Mouse (Mus musculus): ENCODE measurements around the gene Rnf149. TPM values are rescaled to one million over a fixed set of nuclear protein-coding genes. Genes with fewer than 3 reads are reported as not detected.
A peak's percentile ranks its signal among the peaks of the same experiment; 100 is the strongest.

The Rnf149 gene
- 22.0 and 22.6 TPM in 2 replicates for polyA plus RNA-seq (2014; fragmentation: Nextera tagmentation; extraction: Ambion mirVana)

DNA sequence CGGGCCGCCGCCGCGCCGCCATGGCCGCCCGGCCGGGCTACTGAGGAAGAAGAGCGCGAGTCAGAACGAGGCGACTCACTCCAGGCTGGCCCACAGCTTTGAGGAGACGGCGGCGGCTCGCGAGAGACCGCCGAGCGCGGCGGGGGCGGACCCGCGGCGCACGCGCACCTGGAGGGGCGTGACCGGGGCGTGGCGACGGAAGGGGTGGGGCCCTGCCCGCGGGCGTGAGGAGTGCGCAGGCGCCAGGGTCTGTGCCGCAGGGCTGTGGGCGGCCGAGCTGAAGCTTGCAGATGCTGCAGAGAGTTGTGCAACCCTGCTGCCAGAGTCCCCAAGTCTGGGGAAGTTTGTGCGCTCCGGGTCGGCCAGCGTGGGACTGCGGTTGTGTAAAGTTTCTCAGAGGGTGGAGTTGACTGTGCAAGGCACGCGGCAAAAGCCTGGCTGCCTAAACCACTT lies at the start of gene Rnf149:
Gene Rnf149 (minus strand): TSS at position 153 of the 453 bp plus-strand sequence.
- under 1% methylated on average over 40 of the region's 49 CpGs for WGBS
- Histone ChIP-seq H3K4me2 (peak within 1 kb of the TSS; percentile 49), H3K9ac (ENCODE audit: low read length) (peak within 1 kb of the TSS; percentile 93), H3K4me3 (ENCODE audit: low read depth, low read length) (peak within 1 kb of the TSS; percentile 90), H3K9me3 (ENCODE audit: control insufficient read depth, low read length) (no peaks in the 10 kb centered on the region), H3K27me3 (ENCODE audit: control insufficient read depth, insufficient read depth, low read length) (no peaks in the 10 kb centered on the region), H3K27ac (ENCODE audit: low read depth, low read length) (peak within 1 kb of the TSS; percentile 93), H3K36me3 (ENCODE audit: control insufficient read depth, insufficient read depth, low read length) (no peaks in the 10 kb centered on the region), H3K4me1 (ENCODE audit: control insufficient read depth, insufficient read depth, low read length) (peaks cover 8% of the 10 kb centered on the region; the same call in 1 of the 2 replicates)
- DNase-seq (ENCODE audit: low spot score, missing footprints) (peak; percentile 99), ATAC-seq (ENCODE audit: low FRiP score) (peak; percentile 98)

DNA sequence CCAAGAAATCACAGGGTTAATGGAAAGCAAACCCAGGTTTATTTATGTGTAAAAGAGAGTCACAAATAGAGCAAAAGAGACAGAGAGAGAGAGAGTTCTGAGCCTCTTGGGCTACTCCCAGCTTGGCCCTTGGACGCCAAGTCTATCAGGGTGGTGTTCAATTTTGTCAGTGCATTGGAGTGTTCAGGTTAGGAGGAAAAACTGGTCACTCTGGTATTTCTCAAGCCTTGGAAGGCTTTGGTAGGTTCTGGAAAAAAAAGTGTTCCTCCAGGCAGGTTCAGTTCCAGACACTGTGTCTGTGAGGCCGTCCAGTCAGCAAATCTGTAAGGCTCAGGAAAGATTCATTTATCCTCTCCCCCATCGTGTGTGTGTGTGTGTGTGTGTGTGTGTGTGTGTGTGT lies 48.3 kb upstream of the Rnf149 start:
- Histone ChIP-seq H3K4me3 (ENCODE audit: low read depth, low read length) (no peak overlapping the region), H3K9ac (ENCODE audit: low read length) (no peak overlapping the region), H3K36me3 (ENCODE audit: control insufficient read depth, insufficient read depth, low read length) (no peaks in the 10 kb centered on the region), H3K27me3 (ENCODE audit: control insufficient read depth, insufficient read depth, low read length) (no peaks in the 10 kb centered on the region), H3K4me2 (no peak overlapping the region), H3K4me1 (ENCODE audit: control insufficient read depth, insufficient read depth, low read length) (no peaks in the 10 kb centered on the region), H3K9me3 (ENCODE audit: control insufficient read depth, low read length) (no peaks in the 10 kb centered on the region), H3K27ac (ENCODE audit: low read depth, low read length) (no peak overlapping the region)
- ATAC-seq (ENCODE audit: low FRiP score) (no peak), DNase-seq (ENCODE audit: low spot score, missing footprints) (no peak)
- WGBS, result 75% methylated on average over 3 of the region's 3 CpGs

DNA sequence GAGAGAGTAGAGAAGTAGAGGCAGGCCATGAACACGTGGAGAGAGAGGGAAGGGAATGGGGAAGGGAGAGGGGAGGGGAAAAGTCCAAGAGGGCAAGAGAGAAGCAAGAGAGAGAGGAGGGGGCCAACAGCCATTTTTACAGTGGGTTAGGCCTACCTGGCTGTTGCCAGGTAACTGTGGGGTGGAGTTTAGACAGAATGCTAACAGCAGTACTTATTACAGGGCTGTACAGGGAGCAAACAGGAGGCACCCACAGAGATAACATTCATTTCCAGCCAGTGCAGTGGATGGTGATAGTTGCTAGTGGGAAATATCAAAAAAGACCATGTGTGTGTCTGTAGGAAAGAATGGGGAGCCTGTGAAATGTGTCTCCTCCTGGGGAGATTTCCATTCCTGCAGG lies 46.5 kb upstream of the Rnf149 start:
- no peak overlapping the region for H3K4me2 ChIP-seq
- no peak for DNase-seq (ENCODE audit: low spot score, missing footprints)
- H3K9ac ChIP-seq (ENCODE audit: low read length), result no peak overlapping the region
- no peaks in the 10 kb centered on the region for H3K4me1 ChIP-seq (ENCODE audit: control insufficient read depth, insufficient read depth, low read length)
- H3K27ac ChIP-seq (ENCODE audit: low read depth, low read length), result no peak overlapping the region
- no peaks in the 10 kb centered on the region for H3K27me3 ChIP-seq (ENCODE audit: control insufficient read depth, insufficient read depth, low read length)
- H3K9me3 ChIP-seq (ENCODE audit: control insufficient read depth, low read length), result no peaks in the 10 kb centered on the region
- WGBS, result 59% methylated on average over 1 of the region's 1 CpGs
- no peak for ATAC-seq (ENCODE audit: low FRiP score)
- H3K4me3 ChIP-seq (ENCODE audit: low read depth, low read length), result no peak overlapping the region
- H3K36me3 ChIP-seq (ENCODE audit: control insufficient read depth, insufficient read depth, low read length), result no peaks in the 10 kb centered on the region

DNA sequence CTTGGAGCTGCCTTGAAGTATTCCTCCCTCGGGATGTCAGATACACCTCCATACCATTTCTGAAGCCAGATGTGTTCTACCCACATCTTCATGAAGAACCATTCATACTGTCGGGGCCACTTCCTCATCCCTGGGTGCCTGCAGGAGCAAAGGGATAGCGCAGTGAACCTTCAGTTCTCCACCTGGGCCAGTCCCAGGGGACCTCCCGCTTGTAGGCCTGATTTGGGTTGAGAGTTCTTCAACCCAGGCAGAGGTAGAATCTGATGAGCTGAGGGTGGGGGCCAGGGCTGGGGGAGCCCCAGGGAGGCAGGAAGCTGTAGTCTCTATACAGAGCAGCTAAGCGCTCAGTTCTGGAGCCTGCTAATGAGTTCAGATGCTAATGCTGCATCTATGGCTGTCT lies 45.9 kb upstream of the Rnf149 start:
- Histone ChIP-seq H3K27me3 (ENCODE audit: control insufficient read depth, insufficient read depth, low read length) (no peaks in the 10 kb centered on the region), H3K27ac (ENCODE audit: low read depth, low read length) (no peak overlapping the region), H3K4me1 (ENCODE audit: control insufficient read depth, insufficient read depth, low read length) (no peaks in the 10 kb centered on the region), H3K9ac (ENCODE audit: low read length) (no peak overlapping the region), H3K4me2 (no peak overlapping the region), H3K36me3 (ENCODE audit: control insufficient read depth, insufficient read depth, low read length) (no peaks in the 10 kb centered on the region), H3K9me3 (ENCODE audit: control insufficient read depth, low read length) (no peaks in the 10 kb centered on the region), H3K4me3 (ENCODE audit: low read depth, low read length) (no peak overlapping the region)
- no peak for ATAC-seq (ENCODE audit: low FRiP score)
- WGBS, result 90% methylated on average over 5 of the region's 5 CpGs
- DNase-seq (ENCODE audit: low spot score, missing footprints), result no peak

DNA sequence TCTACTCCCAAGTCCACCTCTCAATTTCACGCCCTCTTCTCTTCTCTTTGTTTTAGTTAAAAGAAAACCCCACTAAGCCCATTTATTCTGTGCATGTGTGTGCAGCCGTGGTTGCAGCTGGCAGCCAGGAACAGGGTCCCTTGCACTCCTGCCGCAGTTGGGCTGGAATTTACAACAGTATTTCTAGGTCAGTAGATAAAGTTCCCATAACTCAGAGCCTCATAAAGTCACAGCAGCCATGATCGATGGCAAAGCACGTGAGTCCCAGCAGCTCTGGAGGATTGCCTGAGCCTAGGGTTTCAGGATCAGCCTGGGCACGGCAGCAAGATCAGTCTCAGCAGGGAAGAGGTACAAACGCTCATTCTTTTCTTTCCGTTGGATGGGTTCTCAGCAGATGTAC lies 41.3 kb upstream of the Rnf149 start:
- Histone ChIP-seq H3K4me1 (ENCODE audit: control insufficient read depth, insufficient read depth, low read length) (no peaks in the 10 kb centered on the region), H3K27ac (ENCODE audit: low read depth, low read length) (no peak overlapping the region), H3K4me2 (no peak overlapping the region), H3K27me3 (ENCODE audit: control insufficient read depth, insufficient read depth, low read length) (no peaks in the 10 kb centered on the region), H3K9me3 (ENCODE audit: control insufficient read depth, low read length) (no peaks in the 10 kb centered on the region), H3K4me3 (ENCODE audit: low read depth, low read length) (no peak overlapping the region), H3K9ac (ENCODE audit: low read length) (no peak overlapping the region), H3K36me3 (ENCODE audit: control insufficient read depth, insufficient read depth, low read length) (no peaks in the 10 kb centered on the region)
- ATAC-seq (ENCODE audit: low FRiP score) (no peak), DNase-seq (ENCODE audit: low spot score, missing footprints) (no peak)
- WGBS, result 48% methylated on average over 8 of the region's 8 CpGs

DNA sequence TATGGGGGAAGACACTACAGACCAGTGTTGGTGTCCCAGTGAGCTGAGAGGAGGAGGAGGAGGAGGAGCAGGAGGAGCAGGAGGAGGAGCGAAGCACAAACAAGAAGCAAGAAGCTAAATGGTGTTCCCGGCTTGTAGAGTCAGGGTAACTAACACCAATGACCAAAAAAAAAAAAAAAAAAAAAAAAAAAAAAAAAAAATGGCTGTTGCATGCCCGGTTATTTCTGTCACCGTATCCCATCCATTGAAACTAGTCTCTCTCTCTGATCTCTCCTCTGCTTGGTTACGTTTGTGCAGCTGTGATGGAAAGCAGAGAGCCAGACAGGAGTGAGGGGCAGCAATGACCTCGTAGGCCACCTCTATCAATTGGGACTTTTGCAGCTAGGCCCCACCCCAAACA lies 38.3 kb upstream of the Rnf149 start:
- 81% methylated on average over 6 of the region's 6 CpGs for WGBS
- Histone ChIP-seq H3K4me3 (ENCODE audit: low read depth, low read length) (no peak overlapping the region), H3K4me2 (no peak overlapping the region), H3K27me3 (ENCODE audit: control insufficient read depth, insufficient read depth, low read length) (no peaks in the 10 kb centered on the region), H3K9me3 (ENCODE audit: control insufficient read depth, low read length) (no peaks in the 10 kb centered on the region), H3K4me1 (ENCODE audit: control insufficient read depth, insufficient read depth, low read length) (no peaks in the 10 kb centered on the region), H3K9ac (ENCODE audit: low read length) (no peak overlapping the region), H3K36me3 (ENCODE audit: control insufficient read depth, insufficient read depth, low read length) (no peaks in the 10 kb centered on the region), H3K27ac (ENCODE audit: low read depth, low read length) (no peak overlapping the region)
- ATAC-seq (ENCODE audit: low FRiP score) (no peak), DNase-seq (ENCODE audit: low spot score, missing footprints) (no peak)

DNA sequence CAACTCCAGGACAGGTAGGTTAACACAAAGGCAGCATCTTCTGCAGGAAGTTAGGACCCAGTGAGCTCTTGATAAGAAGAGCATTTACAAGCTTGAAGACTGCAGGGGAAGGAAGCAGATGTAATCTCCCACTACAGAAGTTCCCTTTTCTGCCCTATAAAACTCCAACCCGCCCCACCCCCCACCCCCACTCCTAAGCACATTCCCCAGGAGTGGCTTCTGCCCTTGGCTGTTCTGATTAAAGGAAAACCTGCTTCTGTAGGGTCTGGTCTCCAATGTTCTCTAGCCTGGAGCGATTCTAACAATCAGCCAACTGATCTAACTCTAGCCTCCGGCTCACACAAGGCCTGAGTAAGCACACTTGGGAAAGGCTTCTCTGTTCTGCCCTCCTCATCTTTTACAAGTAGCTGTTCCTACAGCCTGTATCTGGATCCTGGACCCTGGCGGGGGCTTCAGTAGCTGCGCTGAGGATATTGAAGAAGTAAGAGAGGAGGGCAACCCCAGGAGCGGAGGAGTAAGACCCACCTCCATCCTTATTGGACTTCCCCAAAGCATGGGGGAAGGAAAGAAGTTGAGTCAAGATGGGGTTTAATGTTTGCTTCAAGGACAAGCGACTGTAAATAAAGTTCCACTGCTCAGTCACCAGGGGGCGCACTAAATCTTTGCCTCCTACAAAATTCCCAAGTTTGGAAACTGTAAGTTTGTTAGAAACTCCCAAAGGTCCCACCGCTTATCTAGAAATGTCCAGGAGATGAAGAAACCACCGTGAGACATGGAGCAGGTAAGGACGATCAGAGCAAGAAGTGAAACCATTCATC lies 37.5 kb upstream of the Rnf149 start:
- H3K27ac ChIP-seq (ENCODE audit: low read depth, low read length), result no peak overlapping the region
- H3K27me3 ChIP-seq (ENCODE audit: control insufficient read depth, insufficient read depth, low read length), result no peaks in the 10 kb centered on the region
- no peak overlapping the region for H3K9ac ChIP-seq (ENCODE audit: low read length)
- no peaks in the 10 kb centered on the region for H3K9me3 ChIP-seq (ENCODE audit: control insufficient read depth, low read length)
- no peak overlapping the region for H3K4me2 ChIP-seq
- 30% methylated on average over 11 of the region's 11 CpGs for WGBS
- ATAC-seq (ENCODE audit: low FRiP score) (no peak), DNase-seq (ENCODE audit: low spot score, missing footprints) (peak; percentile 94)
- H3K4me1 ChIP-seq (ENCODE audit: control insufficient read depth, insufficient read depth, low read length), result no peaks in the 10 kb centered on the region
- no peaks in the 10 kb centered on the region for H3K36me3 ChIP-seq (ENCODE audit: control insufficient read depth, insufficient read depth, low read length)
- H3K4me3 ChIP-seq (ENCODE audit: low read depth, low read length), result no peak overlapping the region

DNA sequence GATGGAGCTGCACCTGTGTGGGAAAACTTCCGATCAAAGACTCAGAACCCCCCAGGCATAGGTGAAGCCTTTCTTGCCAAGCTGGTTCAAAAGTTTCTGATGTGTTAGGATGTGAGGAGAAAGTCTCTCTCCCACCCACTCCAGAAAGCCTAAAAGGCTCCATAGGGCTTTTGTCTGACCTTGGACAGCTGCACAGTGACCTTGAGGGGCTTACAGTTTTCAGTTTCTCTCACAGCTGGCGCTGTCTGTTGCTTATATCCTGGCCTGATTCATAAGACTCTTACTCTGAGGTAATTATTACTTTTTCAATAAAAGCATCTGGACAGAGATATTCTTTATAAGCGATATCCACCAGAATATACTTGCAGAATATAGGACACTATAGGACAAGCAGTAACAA lies 35.9 kb upstream of the Rnf149 start:
- H3K9me3 ChIP-seq (ENCODE audit: control insufficient read depth, low read length), result no peaks in the 10 kb centered on the region
- WGBS, result 83% methylated on average over 3 of the region's 3 CpGs
- H3K4me3 ChIP-seq (ENCODE audit: low read depth, low read length), result no peak overlapping the region
- H3K4me2 ChIP-seq, result no peak overlapping the region
- no peak overlapping the region for H3K9ac ChIP-seq (ENCODE audit: low read length)
- H3K36me3 ChIP-seq (ENCODE audit: control insufficient read depth, insufficient read depth, low read length), result no peaks in the 10 kb centered on the region
- DNase-seq (ENCODE audit: low spot score, missing footprints) (no peak), ATAC-seq (ENCODE audit: low FRiP score) (no peak)
- no peaks in the 10 kb centered on the region for H3K4me1 ChIP-seq (ENCODE audit: control insufficient read depth, insufficient read depth, low read length)
- H3K27me3 ChIP-seq (ENCODE audit: control insufficient read depth, insufficient read depth, low read length), result no peaks in the 10 kb centered on the region
- no peak overlapping the region for H3K27ac ChIP-seq (ENCODE audit: low read depth, low read length)

DNA sequence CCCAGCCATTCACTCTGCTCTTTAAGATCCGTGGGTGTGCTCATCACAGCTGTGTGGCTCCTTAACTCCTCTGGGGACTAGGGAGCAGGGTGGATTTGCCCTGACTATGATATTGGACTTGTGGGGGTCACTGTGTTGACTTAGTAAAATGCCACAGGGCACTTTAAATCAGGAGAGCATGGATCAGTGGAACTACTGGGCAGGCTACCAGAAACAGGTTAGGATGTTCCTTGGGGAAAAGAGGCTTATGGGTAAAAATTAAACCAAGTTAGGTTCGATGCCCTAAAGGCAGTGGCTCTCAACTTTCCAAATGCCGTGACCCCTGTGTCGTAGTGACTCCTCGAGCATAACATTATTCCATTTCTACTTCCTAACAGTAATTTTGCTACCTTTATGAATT lies 35.3 kb upstream of the Rnf149 start:
- no peaks in the 10 kb centered on the region for H3K27me3 ChIP-seq (ENCODE audit: control insufficient read depth, insufficient read depth, low read length)
- DNase-seq (ENCODE audit: low spot score, missing footprints), result no peak
- H3K9ac ChIP-seq (ENCODE audit: low read length), result no peak overlapping the region
- H3K9me3 ChIP-seq (ENCODE audit: control insufficient read depth, low read length), result no peaks in the 10 kb centered on the region
- 77% methylated on average over 5 of the region's 5 CpGs for WGBS
- ATAC-seq (ENCODE audit: low FRiP score), result no peak
- no peaks in the 10 kb centered on the region for H3K4me1 ChIP-seq (ENCODE audit: control insufficient read depth, insufficient read depth, low read length)
- no peak overlapping the region for H3K27ac ChIP-seq (ENCODE audit: low read depth, low read length)
- no peaks in the 10 kb centered on the region for H3K36me3 ChIP-seq (ENCODE audit: control insufficient read depth, insufficient read depth, low read length)
- H3K4me2 ChIP-seq, result no peak overlapping the region
- no peak overlapping the region for H3K4me3 ChIP-seq (ENCODE audit: low read depth, low read length)
